Mouse (Mus musculus): ENCODE measurements at regions not wholly inside any gene's neighbourhood (a gene's known extent, or its start where the extent isn't known, plus 50 kb on each side); places are given as distances from the start of the nearest gene placed in this dataset.

DNA sequence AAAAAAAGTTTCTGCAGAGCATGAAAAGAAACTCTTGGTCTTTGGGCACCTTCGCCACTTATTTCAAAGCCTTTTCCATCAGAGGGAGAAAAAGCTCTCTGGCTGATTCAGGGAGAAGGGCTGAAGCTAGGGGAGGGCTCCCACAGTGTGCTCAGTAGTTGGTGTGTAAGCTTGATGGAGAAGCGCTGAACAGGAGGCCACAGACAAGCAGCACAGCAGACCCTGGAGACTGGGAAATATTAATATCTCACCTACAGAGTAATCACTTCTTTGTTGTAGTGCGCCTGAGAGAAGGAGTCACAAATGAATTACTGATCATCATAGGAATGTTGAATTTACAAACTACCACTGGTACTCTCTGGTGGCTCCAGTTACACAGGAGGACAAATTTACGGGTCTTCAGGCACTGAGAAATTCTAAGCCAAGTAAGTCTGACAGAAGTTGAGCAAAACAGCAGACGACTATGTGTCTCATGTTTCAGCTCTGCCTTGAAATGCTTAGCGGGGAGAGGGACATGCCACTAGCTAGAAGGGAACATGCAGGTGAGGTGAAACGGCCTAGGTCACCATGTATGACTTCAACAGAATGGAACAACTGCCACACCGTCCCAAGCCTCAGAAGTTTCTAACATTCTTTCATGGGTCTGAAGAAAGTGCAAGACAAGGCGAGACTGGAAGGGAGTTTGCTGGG is 350.9 kb upstream of the Map3k7 start:
- DNase-seq (ENCODE audit: inconsistent ontology term), result no peak

DNA sequence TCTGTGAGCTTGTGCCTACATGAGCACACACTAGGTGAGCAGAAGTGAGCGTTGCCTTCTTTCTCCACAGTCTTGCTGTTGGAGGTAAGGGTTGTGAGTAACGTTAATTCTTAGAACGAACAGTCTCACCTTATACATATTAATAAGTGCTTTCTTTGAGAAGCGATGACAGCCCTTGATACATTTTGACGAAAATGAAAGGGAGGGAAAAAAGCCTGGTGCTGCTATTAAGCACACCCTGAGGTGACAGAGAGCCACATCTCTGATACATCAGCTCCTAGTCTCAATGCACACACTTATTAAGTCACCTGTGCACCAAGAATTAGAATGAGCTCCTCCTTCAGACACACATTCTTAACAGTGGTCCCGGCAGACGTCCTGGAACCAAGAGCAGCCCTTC is 346.3 kb upstream of the Map3k7 start:
- DNase-seq (ENCODE audit: inconsistent ontology term), result no peak

DNA sequence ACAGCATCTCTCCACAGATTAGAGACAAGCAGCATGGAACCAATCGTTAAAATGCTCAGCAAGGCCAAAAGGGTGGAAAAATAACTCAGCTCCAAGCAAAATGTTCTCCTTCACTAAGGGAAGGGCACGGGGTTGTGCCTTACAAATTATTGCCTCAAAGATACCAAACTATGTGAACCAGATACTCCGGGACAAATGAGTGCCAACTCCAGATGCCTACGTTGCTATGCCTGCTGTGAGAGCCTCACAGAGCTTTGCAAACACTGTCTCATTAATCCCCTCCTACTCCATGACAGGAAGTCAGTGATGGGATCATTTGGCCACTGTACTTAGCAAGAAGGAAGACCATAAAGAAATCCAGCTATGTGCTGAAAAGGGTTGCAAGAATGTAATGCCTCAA is 345.9 kb upstream of the Map3k7 start:
- peak; percentile 62 for DNase-seq (ENCODE audit: inconsistent ontology term)

DNA sequence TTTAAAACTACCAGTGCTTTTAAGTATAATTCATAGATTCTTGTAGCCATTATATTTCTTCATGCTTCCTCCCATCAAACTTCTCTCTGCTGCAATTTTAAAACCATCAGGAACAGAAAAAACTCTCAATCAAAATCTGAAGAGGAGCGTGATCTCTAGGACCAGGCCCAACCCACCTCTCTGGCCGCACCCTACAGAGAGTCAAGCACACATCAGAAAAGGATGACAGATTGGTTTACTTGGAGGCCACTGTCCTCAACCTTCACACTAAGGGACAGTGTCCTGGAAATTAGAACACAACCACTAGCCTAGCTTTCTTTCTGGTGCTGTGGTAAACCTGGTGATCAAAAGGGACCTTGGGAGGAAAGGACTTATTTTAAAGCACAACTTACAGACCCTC is 342.7 kb upstream of the Map3k7 start:
- DNase-seq (ENCODE audit: inconsistent ontology term), result no peak

DNA sequence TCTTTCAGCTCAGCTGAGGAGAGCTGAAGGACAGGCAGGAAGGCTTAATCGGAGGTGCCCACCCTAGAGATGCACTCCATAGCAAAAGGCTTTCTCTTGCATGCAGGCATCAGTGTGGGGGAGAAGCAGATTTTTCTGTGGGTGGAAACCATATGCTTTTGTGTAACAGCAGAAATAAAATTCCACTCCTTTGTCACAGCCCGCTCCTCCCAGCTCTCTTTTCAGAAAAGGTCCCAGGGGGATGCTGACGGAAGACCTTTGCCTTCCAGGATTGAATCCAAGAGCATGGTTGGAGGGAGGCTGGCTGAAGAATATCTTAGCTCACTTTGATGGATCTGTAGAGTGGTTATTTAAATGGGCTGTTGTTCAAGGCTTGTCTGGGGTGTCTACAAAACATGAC is 336.8 kb upstream of the Map3k7 start:
- DNase-seq (ENCODE audit: inconsistent ontology term), result no peak

DNA sequence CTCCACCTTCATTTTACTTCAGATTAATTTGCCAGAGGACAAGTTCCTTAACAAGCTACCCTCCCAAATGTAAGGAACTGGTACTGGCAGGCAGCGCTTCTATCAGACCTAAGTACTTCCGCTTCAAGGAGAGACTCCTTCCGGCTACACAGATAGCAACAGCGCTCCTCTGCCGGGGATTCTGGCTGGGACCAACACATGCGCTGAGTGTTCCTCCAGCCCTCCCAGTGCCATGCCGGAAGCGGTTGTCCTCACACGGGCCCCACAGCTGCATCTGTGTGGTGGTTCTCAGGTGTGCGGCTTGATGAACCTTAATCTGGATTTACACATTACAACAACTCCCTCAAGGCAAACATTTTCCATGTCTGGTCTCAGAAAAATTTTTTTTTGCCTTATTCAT is 336.1 kb upstream of the Map3k7 start:
- DNase-seq (ENCODE audit: inconsistent ontology term), result no peak

DNA sequence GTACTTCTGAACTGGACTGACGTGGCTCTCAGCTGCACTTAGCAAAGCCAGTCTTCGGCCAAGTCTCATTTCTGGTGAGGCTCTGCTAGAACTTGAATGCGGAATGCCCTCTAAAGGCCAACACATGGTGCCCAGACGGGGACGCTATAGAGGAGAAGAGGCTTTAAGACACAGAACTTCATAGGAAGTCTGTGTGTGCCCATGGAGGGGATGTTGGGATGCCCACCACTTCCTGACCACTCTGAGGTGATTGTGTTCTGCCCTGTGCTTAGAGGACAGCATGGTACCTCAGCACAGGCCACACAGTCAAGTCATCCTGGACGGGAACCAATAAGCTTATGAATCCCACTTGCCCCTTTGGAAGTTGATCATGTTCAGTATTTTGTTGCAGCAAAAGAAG is 325.3 kb upstream of the Map3k7 start:
- no peak for DNase-seq (ENCODE audit: inconsistent ontology term)

DNA sequence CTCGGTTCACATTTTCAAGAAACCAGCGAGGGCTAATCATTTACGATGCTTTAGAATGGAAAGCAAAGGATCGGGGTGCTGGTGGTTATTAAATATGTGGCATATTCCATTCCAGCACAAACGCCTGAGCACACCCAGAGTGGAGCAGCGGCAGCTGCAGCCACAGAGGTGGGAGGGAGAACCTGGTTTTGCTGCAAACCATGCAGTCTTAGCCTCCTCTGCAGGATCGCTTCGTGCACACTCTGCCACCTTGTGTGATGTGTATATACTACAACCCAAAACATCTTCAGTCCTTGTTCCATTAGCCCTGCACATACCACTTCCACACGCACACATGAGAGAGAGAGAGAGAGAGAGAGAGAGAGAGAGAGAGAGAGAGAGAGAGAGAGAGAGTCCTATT is 321.7 kb upstream of the Map3k7 start:
- no peak for DNase-seq (ENCODE audit: inconsistent ontology term)

DNA sequence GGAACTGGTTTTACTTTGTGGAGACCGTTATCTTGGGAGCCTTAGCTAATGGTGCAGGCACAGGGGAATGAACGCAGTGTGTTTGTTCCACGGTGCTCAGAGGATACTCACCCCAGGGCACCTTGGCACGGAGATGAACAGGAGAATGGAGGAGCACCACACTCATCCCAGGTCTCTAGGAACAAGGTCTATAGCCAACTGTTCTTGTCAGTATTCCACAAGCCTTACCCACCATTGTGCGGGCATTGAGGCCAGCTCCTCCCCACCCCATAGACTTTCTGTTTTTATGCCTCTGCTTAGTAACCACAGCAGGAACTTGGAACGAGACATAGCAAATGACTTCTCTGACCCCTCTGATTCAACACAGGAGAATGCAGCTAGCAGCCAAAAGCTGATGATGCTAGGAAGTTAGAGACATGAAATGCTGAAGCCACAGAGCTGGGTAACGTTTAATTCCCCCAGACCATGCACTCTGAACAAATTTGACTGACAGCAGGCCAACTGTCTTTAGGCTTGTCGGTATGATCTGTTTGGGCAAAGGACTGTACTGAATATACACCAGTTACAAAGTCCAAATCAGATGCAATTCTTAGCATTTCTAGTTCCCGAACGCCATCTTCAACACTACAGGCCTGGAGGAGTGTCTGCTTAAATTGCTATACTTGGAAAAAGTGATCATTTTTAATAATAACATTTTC is 321.2 kb upstream of the Map3k7 start:
- DNase-seq (ENCODE audit: inconsistent ontology term), result peak; percentile 96

DNA sequence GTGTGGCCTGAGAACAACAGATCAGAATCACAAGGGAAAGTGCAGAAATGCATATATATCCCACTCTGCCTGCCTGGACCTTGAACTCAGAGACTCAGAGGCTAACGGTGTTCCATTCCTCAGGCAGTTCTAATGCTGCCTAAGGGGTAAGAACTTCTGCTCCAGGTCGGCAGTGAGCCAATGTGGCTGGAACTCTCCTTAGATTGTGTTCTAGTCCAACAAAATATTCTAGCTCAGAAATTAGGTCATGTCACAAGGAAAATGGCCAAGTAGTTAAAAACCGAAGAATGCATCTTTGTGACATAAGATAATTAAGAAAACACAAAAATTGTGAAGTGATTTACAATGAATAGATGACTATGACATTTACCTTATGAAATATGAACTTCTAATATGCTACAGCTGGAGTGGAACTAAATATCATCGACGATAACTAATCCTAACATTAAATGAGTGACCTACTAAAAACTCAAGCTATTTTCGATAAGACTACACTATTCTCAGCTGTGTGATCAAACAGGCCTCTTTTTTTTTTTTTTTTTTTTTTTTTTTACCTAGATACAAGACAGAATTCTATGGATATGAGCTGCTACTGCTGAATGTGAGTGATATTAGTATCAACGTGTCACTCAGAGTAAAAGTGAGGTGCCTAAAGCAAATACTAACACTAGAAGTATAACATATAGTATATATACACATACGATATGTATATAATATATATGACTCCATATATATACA is 315.1 kb upstream of the Map3k7 start:
- peak; percentile 58 for DNase-seq (ENCODE audit: inconsistent ontology term)

DNA sequence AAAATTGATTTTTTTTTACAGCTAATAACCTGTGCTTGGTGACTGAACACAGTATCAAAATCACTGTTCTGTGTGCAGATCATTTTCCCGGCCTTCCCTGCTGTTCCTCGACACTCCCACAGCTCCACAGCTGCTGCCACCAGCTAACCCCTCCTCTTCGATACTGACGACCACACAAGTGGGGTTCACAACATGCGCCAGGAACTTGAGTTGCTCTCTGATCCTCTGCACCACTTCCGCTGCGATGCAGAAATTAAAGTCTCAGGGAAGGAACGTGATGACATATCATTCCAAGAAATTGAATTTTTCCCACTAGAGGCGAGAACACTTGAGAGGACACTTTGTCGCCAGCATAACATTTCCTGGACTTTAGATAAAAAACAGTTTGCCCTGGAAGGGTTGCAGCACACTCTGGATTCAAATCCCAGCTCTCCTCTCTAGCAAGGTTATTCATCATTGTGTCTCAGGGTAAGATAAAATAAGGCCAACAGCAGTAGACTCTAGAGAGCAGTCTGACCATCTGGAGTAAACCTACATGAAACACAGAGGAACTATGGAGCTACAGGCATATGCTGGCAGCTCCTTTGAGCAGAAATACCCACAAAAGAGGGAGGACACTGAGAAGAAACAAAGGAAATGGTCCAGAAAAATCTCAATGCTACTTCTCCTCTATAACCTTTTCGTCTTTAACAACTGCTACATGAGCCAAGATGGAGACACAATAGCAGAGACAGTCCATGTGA is 308.4 kb upstream of the Map3k7 start:
- no peak for DNase-seq (ENCODE audit: inconsistent ontology term)

DNA sequence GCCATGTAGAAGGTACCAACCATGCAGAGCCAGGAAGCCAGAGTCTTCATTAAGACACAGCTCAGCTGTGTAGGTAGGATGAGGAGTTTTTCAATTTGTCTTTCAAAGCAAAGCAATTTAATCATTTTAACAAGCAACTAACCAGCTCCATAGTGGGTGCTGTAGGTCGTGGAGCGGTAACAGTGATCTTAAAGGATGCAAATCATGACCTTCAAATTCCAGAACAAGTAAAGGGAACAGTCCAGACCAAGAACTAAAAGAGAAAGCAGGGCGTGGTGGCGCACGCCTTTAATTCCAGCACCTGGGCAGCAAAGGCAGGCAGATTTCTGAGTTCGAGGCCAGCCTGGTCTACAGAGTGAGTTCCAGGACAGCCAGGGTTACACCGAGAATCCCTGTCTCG is 307.8 kb upstream of the Map3k7 start:
- DNase-seq (ENCODE audit: inconsistent ontology term), result no peak

DNA sequence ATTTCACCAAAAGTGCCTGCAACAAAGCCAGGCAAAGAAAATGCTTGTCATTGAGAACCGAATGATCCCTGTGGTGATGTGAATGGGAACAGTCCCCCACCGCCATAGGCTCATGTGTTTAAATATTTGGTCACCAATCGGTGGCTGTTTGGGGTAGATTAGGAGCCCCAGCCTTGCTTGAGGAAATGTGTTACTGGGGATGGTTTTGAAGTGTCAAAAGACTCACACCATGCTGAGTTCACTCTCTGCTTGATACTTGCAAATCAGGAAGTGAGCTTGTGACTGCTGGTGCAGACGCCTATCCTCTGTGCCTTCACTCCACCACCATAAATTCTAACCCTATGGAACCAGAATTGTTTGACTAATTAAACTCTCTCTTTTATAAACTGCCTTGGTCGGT is 305.1 kb upstream of the Map3k7 start:
- no peak for DNase-seq (ENCODE audit: inconsistent ontology term)

DNA sequence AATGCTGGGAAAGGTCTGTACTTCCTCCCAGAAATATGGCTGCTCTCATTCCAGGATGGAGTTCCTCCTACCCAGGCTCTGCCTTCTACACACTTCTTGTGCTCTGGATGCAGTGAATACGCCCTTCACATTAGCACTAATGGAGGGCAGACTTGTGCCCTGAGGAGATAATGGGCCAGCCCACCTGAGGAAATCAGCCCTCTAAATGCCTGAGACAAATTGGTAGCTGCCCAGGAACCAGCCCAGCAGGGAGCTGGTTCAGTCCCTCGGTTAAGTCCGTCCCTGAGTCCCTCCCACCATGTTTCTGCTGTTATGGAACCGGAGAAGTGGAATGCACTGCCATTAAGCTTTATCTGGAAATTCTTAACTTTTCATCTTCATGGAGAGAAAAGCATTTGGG is 303.0 kb upstream of the Map3k7 start:
- no peak for DNase-seq (ENCODE audit: inconsistent ontology term)

DNA sequence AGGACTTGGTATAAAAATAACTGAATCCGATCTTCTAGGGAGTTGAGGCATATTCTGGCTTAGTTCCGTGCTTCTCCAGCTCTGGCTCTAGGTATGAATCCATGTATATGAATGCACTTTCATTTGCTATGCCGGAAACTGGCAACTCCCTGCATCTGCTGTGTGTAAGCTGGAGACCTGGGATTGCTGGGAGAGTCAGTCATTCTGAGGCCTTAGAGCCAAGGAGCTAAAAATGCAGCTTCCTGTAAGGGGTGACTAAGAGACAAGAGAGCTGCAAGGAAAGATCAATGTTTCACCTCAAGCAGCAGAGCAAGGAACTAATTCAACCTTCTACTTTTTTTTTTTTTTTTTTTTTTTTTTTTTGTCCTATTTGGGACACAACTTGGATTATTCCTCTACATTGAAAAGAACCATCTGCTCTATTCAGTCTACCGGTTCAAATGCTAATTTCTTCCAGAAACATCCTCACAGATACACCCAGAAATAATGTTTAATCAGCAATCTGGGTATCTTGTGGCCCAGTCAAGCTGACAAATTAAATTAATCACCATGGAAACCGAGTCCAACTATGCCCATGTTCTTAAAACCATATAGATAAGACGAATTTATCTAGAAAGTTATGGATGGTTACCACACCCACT is 292.2 kb upstream of the Map3k7 start:
- no peak for DNase-seq (ENCODE audit: inconsistent ontology term)

DNA sequence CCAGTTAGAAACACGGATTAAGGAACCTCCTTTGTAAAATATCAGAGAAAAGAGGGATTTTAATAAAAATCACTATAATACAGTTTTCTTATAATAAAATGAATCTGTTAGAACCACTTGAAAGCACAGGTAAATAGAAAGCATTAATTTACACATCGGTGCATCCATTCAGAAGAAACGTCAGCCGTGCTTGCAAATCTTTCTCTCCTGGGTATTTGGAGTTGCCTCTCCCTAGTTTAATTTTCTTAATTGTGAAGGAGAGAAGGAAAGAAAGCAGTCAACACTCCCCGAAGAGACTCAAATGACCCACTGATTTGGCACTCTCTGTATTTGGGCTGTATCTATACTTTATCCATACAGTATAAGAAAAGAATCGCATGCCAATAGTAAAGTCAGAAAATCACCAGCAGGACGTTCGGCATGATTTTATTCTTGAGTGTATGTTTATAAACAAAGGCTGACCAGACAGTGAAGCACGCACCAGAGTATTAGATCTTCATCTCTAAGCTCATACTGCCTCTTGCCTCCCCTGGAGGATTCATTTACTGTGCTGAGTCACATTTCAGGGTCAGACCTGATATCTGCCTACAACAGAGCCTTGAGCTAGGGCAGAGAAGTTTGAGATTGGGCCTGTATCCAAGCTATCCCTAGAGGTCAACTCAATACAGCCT is 291.6 kb upstream of the Map3k7 start:
- DNase-seq (ENCODE audit: inconsistent ontology term), result no peak

DNA sequence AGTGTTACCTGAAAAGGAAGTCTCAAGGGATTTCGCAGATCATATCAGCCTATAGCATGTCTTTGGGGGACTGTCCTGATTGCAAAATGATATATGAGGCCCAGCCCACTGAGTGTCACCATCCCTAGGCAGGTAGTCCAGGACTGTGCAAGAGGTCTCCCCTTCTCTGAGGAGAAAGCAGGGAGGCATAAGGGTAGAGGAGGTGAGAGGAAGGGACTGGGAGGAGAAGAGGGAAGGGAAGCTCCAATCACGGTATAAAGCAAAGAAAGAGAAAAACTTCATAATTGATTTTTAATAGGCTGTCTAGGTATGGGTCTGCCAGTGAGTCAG is 291.1 kb upstream of the Map3k7 start:
- no peak for DNase-seq (ENCODE audit: inconsistent ontology term)

DNA sequence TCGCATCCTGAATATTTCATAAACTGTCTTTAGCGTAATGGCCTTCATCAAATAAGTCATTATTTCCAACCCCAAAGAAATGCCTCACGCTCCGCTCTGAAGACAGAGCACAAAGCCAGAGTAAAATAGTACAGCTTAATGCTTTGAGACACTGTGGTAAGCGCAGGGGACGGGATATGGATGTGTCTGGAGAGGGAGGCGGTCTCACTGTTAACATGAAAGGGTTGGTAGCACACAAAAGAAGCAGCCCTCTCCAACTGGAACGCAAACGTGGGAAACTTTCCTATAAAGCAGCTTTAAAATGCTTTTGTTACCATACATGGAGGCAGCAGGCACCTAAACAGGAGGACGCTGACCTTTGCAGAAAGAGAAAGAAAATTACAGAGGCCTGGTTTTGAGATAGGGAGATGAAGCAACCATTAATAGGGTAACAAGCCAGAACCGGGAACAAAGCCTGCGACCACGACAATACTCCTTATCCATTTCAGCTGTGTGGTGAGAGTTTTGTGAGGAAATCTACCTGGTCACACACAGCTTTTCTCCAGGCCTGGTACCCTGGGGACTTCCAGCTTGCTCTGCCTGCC is 284.8 kb upstream of the Map3k7 start:
- no peak for DNase-seq (ENCODE audit: inconsistent ontology term)

DNA sequence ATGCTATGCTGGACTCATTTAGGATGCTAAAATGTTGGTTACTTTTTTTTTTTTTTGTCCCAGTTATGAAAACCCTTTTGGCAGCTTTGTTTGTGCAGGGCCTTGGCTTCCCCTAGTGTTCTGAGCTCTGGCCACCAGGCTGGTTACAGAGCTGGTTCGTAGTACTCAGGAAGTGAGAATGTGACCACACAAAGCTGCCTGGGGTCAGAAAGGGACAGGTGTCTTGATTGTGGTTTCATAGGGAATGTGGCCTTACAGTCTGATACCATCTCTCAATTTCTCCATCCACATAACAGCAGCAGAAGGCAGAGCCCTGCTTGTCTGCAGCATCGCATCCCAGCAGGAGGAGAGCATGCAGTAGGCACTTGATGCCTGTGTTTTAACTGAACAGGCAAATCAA is 282.9 kb upstream of the Map3k7 start:
- no peak for DNase-seq (ENCODE audit: inconsistent ontology term)

DNA sequence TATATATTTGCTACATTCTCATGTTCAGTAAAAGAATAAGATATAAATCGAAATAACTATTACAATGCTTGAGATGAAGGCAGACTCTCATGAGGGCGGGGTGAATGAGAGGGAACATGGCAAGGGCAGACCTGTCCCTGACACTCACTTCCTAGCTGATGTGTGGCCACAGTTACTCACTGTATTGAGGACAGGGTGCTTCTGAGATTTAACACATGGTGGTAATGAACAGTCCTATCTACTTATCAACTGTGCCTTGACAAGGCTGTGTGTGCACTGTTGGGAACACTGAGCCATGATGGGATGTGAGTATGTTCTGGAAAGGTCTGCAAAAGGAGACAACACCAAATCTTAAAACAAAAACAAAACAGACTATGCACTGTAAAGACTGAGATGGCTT is 274.8 kb upstream of the Map3k7 start:
- no peak for DNase-seq (ENCODE audit: inconsistent ontology term)
